Mouse (Mus musculus) embryonic fibroblast, embryonic 13.5 days (primary cell): ENCODE data around the gene Gm20388. TPM values are rescaled to one million over a fixed set of nuclear protein-coding genes. Genes with fewer than 3 reads are reported as not detected.

Source experiments
- H3K27ac ChIP-seq: 2 replicates; pipeline ENCODE4 v1.5.1; 2012; ENCODE audit warnings: low read length, control low read depth, inconsistent platforms; ENCODE audit not compliant: insufficient read depth
- H3K4me1 ChIP-seq: 2 replicates; pipeline ENCODE4 v1.6.1; 2011; ENCODE audit warnings: low read length; ENCODE audit not compliant: control insufficient read depth, insufficient read depth
- H3K4me3 ChIP-seq: 2 replicates; pipeline ENCODE4 v1.5.1; 2011; ENCODE audit warnings: mild to moderate bottlenecking, control low read depth, low read length; ENCODE audit not compliant: insufficient read depth
- CTCF ChIP-seq: IDR thresholded peaks from 2 replicates; pipeline ENCODE4 v1.5.1; 2011; ENCODE audit warnings: mild to moderate bottlenecking, control low read depth, low read length, moderate library complexity, borderline replicate concordance; ENCODE audit not compliant: insufficient read depth
- POLR2A ChIP-seq: IDR thresholded peaks from 2 replicates; pipeline ENCODE4 v1.6.1; 2011; ENCODE audit warnings: low read depth, mild to moderate bottlenecking, control low read depth, low read length, moderate library complexity
- polyA plus RNA-seq: library from polyadenylated mRNA; stranded (reverse); fragments of >200 nt; gene quantifications from 2 replicates; pipeline ENCODE4 v1.2.4, GENCODE M21; 2011; ENCODE audit warnings: low read depth; ENCODE audit not compliant: missing spikeins, insufficient read length

Gene Gm20388
- polyA plus RNA-seq, 1 experiment = 82.8 TPM

DNA sequence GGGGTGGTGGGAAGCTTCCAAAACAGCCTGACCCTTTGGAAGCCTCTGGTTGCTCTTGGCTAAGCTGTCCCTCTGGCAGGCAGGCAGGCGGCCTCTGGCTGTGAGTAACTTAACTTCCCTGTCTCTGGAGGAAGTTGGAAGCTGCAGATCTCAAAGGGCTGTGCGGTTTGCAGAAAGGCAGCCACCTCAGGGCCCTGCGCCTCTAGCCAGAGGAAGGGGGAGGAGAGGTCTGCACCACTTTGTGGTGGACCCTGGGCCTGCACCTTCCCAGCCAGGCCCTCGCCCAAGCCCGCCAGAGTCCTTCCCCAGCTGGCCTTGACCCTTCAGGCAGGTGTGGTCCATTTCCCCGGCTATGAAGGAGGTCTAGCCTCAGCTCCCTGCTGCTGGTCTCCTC, 628.7 kb downstream of the Gm20388 start:
- Histone ChIP-seq H3K27ac (peak overlapping the region; percentile 43; the same call in 1 of the 2 replicates), H3K4me3 (no peak overlapping the region), H3K4me1 (peaks cover 10% of the 10 kb centered on the region)
- TF ChIP-seq CTCF = no peak
- TF ChIP-seq POLR2A = no peak

DNA sequence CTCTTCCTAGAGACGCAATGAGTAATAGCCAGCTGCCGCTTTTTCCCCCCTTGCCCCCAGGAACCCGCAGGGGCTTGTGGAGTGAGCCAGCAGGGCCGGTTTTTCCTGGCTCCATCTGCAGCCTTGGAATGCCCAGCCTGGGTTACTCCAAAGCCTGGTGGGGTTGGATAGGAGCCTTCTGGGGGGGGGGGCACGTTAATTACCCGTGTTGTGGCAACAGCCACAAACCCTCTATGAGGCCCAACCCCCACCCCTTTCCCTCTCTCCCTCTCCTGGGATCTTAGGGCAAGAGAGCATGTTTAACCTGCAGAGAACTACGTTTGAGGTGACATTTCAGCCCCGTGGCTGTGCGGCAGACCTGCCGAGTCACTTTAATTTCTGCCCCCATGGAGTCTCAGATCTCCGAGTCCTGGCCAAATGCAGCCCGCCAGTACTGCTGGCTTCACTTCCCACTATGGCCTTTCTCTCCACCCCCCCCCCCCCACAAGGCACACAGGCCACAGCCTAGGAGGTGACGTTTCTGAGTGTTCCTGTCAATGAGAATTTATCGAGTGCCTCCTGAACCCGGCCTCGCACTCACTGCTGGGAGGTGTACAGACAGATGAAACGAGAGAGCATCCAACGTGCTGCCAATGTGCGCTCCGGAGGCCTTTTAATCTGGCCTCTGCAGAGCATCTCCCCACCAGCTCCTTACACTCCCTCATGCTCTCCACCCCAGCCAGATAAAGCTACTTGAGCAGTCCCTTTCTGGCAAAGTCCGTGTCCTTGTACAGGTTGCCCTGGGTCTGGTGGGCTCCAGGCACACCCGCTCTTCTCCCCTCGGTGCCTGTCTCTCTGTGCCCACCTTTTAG, 629.4 kb downstream of the Gm20388 start:
- no peak overlapping the region for H3K27ac ChIP-seq
- H3K4me1 ChIP-seq = peaks cover 10% of the 10 kb centered on the region
- no peak overlapping the region for H3K4me3 ChIP-seq
- TF ChIP-seq CTCF (no peak), POLR2A (no peak)

- TF ChIP-seq CTCF (no peak), POLR2A (no peak)
- H3K4me1 ChIP-seq = peaks cover 10% of the 10 kb centered on the region
- H3K4me3 ChIP-seq = no peak overlapping the region
- H3K27ac ChIP-seq = no peak overlapping the region
Measured at GRCm38 (mm10) chr8:120542995-120543394, 632.4 kb downstream of the Gm20388 start.

DNA sequence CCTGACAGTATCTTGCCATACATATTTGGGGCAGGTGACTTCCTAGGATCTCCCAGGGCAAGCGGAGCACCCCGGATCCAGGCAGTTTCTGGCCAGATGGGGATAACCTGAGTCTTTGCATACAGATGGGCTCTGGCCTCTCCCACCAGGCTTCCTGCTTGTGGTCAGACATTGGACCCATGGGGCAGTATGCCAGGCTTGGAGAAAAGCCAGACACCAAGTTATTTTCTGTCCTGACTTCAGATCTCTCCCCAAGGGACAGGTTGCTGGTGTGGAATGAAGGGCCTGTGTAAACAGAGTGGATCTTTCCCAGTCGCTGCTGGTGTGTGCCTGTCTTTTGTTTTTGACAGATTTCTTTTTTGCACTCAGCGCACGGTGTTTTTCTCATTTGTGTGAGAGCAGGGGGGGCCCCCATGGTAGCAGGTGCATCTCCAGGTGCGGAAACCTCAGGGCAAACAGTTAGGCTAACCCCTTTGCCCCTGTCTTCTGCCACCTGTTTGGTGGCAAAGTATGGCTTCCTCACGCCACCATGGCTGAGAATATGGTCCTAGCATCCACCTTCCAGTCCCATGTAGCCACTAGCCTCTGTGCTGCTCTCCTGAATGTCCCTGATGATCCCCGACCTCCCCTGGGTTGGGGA, 632.9 kb downstream of the Gm20388 start:
- Histone ChIP-seq H3K27ac (no peak overlapping the region), H3K4me3 (no peak overlapping the region), H3K4me1 (peaks cover 10% of the 10 kb centered on the region)
- no peak for TF ChIP-seq CTCF

DNA sequence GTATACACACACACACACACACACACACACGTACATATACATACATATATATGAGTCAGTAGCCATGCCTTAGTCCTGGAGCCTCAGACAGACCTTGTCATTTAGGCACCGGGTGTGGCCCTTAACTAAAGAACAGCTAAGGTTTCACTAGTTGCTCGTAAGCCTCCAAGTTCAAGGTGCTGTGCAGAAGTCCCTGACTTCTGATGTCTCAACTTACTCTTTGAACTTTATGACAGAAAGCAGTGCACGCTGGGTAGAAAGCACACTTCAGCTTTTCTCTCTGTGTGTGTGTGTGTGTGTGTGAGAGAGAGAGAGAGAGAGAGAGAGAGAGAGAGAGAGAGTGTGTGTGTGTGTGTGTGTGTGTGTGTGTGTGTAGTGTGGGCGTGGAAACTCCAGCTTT, 633.5 kb downstream of the Gm20388 start:
- TF ChIP-seq CTCF (no peak), POLR2A (no peak)
- Histone ChIP-seq H3K4me1 (peaks cover 8% of the 10 kb centered on the region), H3K27ac (no peak overlapping the region), H3K4me3 (no peak overlapping the region)

GRCm38 (mm10) chr8:120547562-120547961, 636.9 kb downstream of the Gm20388 start:
- Histone ChIP-seq H3K4me3 (no peak overlapping the region), H3K4me1 (no peaks in the 10 kb centered on the region), H3K27ac (no peak overlapping the region)
- TF ChIP-seq CTCF (no peak), POLR2A (no peak)

DNA sequence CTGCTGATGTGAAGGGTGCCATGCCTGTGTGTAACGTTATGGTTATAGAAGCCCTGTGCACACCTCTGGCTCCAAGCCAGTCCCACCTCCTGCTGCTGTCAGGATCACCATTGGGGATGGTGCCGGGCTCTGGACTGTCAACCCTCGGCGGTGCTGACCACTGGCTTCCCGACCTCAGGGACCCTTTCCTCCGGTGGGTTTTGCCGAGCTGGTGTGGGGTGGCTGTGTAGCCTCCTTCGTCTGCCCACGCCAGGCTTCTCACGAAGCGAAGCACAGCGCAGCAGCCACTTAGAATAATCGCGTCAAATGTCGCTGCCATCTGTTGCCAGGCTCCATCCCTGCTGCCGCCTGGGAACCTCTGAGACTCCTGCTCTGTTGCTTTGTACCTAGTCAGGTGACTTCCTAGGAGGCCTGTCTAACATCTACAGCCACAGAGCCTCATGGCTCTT, 637.7 kb downstream of the Gm20388 start:
- H3K27ac ChIP-seq = no peak overlapping the region
- no peak overlapping the region for H3K4me3 ChIP-seq
- no peaks in the 10 kb centered on the region for H3K4me1 ChIP-seq
- no peak for TF ChIP-seq CTCF
- no peak for TF ChIP-seq POLR2A

DNA sequence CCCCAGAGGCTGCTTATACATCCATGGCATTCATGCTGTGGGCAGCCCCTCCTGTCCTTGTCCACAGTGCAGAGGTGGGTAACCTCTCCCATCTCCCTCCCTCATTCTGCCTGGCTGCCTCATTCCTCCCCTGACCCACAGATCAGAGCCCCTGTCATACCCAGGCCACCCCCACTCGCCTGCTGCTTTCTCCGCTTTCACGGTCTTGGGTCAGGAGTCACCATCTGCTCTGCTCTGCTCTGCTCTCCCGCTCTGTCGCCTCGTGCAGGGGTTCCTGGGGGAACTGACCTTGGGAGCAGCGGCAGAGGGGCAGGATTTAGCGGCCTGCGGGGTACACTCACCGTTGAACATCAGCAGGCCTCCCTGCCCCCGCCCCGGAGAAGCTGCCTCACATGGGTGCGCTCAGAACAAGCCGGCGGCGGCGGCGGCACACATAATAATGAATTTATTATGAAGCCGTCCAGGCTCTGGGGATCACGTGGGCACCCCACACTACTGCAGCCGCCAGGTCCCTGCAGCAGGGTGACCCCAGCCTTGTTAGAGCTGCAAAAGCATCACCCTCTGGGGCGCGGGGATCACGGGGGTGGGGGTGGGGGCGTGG, 638.8 kb downstream of the Gm20388 start:
- no peaks in the 10 kb centered on the region for H3K4me1 ChIP-seq
- no peak overlapping the region for H3K4me3 ChIP-seq
- H3K27ac ChIP-seq = no peak overlapping the region
- TF ChIP-seq CTCF (no peak), POLR2A (no peak)

DNA sequence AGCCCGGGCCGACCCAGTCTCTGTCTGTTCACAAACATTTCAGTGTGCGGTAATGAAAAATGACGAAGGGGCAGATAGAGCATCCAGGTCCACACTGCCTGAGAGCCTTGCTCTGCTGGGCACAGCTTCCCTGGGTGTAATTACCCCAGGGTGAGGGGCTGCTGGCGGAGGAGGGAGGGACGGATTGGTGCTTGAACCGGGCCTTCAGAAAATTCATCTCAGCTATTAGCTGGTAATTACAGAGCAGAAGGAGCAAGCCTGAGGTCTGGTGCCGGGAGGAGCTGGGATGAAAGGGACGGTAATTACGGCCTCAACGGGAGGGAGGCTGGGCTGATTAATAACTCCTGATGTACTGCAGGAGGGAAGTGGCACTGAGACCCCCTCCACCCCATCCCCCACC, 639.3 kb downstream of the Gm20388 start:
- Histone ChIP-seq H3K27ac (no peak overlapping the region), H3K4me3 (no peak overlapping the region), H3K4me1 (no peaks in the 10 kb centered on the region)
- TF ChIP-seq POLR2A (no peak), CTCF (no peak)

DNA sequence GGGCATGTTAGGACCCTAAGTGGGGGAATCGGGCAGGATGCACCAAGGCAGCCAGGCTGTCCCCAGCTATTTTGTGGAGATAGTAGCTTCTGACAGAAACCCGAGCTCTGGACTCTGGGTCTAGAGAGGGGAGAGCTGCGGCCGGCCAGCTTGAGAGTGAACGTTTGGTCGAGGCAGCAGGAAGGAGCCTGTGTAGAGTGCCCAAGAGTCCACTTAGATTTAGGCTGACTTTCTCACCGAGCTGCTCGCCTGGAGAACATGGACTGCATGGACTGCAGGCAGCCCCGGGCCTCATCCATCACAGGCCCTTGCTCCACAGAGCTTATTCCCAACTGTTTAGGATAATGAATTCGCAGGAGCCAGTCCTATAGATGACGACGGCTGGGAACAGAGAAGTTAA, 639.8 kb downstream of the Gm20388 start:
- no peak for TF ChIP-seq CTCF
- TF ChIP-seq POLR2A = no peak
- H3K4me1 ChIP-seq = no peaks in the 10 kb centered on the region
- H3K4me3 ChIP-seq = no peak overlapping the region
- H3K27ac ChIP-seq = no peak overlapping the region
